Mouse (Mus musculus): Measurements from ENCODE around the gene Arhgef18. TPM values are rescaled to one million over a fixed set of nuclear protein-coding genes. Genes with fewer than 3 reads are reported as not detected.
A peak's percentile ranks its signal among the peaks of the same experiment; 100 is the strongest.

Gene Arhgef18
- polyA plus RNA-seq, 1 experiment from 2014 or later, result 1.8 TPM

GRCm38 (mm10) chr8:3397597-3397996, 4.8 kb downstream of the Arhgef18 start:
- no peak overlapping the region for H3K27ac ChIP-seq (replicated peaks)
- H3K9me3 ChIP-seq (replicated peaks), result no peaks in the 10 kb centered on the region
- H3K36me3 ChIP-seq (replicated peaks), result peaks cover 14% of the 10 kb centered on the region; the same call in 1 of the 2 replicates
- WGBS (ENCODE audit: insufficient replicate concordance), result 75% methylated on average over 3 of the region's 3 CpGs
- no peak overlapping the region for H3K4me2 ChIP-seq
- peaks cover 36% of the 10 kb centered on the region for H3K4me1 ChIP-seq (replicated peaks)
- no peak for ATAC-seq (ENCODE audit: insufficient read depth)
- H3K9ac ChIP-seq, result no peak overlapping the region
- H3K27me3 ChIP-seq, result no peaks in the 10 kb centered on the region
- no peak overlapping the region for H3K4me3 ChIP-seq (replicated peaks)

GRCm38 (mm10) chr8:3400509-3400908, 7.7 kb downstream of the Arhgef18 start:
- peaks cover 17% of the 10 kb centered on the region for H3K4me1 ChIP-seq (replicated peaks)
- H3K9me3 ChIP-seq (replicated peaks), result no peaks in the 10 kb centered on the region
- 57% methylated on average over 2 of the region's 2 CpGs for WGBS (ENCODE audit: insufficient replicate concordance)
- peaks cover 20% of the 10 kb centered on the region; the same call in 1 of the 2 replicates for H3K36me3 ChIP-seq (replicated peaks)
- H3K27me3 ChIP-seq, result no peaks in the 10 kb centered on the region
- no peak overlapping the region for H3K4me2 ChIP-seq
- no peak overlapping the region for H3K27ac ChIP-seq (replicated peaks)
- H3K9ac ChIP-seq, result no peak overlapping the region
- no peak for ATAC-seq (ENCODE audit: insufficient read depth)
- H3K4me3 ChIP-seq (replicated peaks), result no peak overlapping the region

DNA sequence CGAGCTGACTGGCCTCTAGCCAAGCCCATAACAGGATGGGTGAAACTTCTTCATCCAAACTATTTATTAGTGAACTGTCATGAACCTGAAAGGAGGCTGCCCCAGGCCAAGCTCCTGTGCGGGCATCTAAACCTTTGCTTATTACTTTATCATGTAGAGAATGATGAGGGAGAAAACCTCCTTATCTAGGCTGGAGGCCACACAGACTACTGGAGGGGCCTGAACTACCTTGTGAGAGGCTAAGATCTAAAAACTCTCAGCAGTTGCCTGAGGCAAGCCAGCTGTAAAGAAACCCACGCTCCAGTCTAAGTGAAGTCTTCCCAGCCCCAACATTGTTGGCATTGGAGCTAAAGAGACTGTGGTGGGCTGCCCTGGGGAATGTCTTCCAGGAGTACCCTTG, 14.6 kb downstream of the Arhgef18 start:
- Histone ChIP-seq H3K36me3 (replicated peaks) (0 out of 2 replicates have a peak, but pooled peaks cover 6% of the 10 kb centered on the region), H3K4me3 (replicated peaks) (no peak overlapping the region), H3K27me3 (no peaks in the 10 kb centered on the region), H3K9ac (no peak overlapping the region), H3K27ac (replicated peaks) (no peak overlapping the region), H3K4me2 (no peak overlapping the region), H3K9me3 (replicated peaks) (no peaks in the 10 kb centered on the region), H3K4me1 (replicated peaks) (peaks cover 47% of the 10 kb centered on the region)
- 0 out of 2 replicates have a peak, but pooled peaks have one; percentile 39 for ATAC-seq (ENCODE audit: insufficient read depth)
- WGBS (ENCODE audit: insufficient replicate concordance), result 41% methylated on average over 3 of the region's 3 CpGs

- H3K4me2 ChIP-seq, result no peak overlapping the region
- no peak overlapping the region for H3K4me3 ChIP-seq (replicated peaks)
- no peaks in the 10 kb centered on the region for H3K27me3 ChIP-seq
- peak; percentile 24 for ATAC-seq (ENCODE audit: insufficient read depth)
- H3K4me1 ChIP-seq (replicated peaks), result peaks cover 83% of the 10 kb centered on the region
- peak overlapping the region; percentile 67 for H3K27ac ChIP-seq (replicated peaks)
- H3K36me3 ChIP-seq (replicated peaks), result no peaks in the 10 kb centered on the region
- H3K9ac ChIP-seq, result no peak overlapping the region
- WGBS (ENCODE audit: insufficient replicate concordance), result 30% methylated on average over 2 of the region's 2 CpGs
- H3K9me3 ChIP-seq (replicated peaks), result no peaks in the 10 kb centered on the region
These were observed 18.3 kb downstream of the Arhgef18 start for GRCm38 (mm10) chr8:3411085-3411484.

- Histone ChIP-seq H3K36me3 (replicated peaks) (no peaks in the 10 kb centered on the region), H3K9me3 (replicated peaks) (no peaks in the 10 kb centered on the region), H3K9ac (no peak overlapping the region), H3K4me3 (replicated peaks) (no peak overlapping the region), H3K27ac (replicated peaks) (peak overlapping the region; percentile 67), H3K27me3 (no peaks in the 10 kb centered on the region), H3K4me2 (peak overlapping the region; percentile 42), H3K4me1 (replicated peaks) (peaks cover 84% of the 10 kb centered on the region)
- peak; percentile 80 for ATAC-seq (ENCODE audit: insufficient read depth)
- WGBS (ENCODE audit: insufficient replicate concordance), result 19% methylated on average over 7 of the region's 7 CpGs
These were observed 19.1 kb downstream of the Arhgef18 start for GRCm38 (mm10) chr8:3411901-3412301.

GRCm38 (mm10) chr8:3412816-3413215, 20.0 kb downstream of the Arhgef18 start:
- Histone ChIP-seq H3K9ac (no peak overlapping the region), H3K9me3 (replicated peaks) (no peaks in the 10 kb centered on the region), H3K27ac (replicated peaks) (no peak overlapping the region), H3K36me3 (replicated peaks) (no peaks in the 10 kb centered on the region), H3K4me1 (replicated peaks) (peaks cover 74% of the 10 kb centered on the region), H3K4me2 (no peak overlapping the region), H3K27me3 (no peaks in the 10 kb centered on the region), H3K4me3 (replicated peaks) (no peak overlapping the region)
- no peak for ATAC-seq (ENCODE audit: insufficient read depth)
- WGBS (ENCODE audit: insufficient replicate concordance), result 74% methylated on average over 1 of the region's 1 CpGs

DNA sequence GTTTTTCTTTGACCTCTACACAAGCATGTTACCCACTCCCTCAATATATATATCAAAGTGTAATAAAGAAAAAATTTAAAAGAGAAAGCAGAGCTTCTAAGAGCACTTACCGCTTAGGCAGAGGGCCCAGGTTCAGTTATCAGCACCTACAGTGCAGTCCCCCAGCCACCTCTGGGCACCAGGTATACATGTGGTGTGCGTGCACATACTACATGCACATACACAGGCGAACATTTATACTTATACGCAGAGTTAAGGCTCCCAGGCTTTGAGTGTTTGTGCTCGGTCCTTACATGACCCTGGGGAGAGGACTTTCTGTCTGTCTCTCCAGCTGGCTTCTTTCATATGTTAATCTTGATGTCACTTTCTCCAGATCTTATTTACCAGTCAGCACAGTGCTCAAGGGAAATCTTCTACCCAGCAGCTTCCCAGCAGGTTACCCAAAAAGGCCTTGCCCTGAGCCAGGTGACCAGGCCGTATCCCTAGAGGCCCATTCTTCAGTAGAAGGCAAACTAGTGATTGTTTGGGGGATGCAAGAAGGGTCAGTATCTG, 21.9 kb downstream of the Arhgef18 start:
- H3K27me3 ChIP-seq, result no peaks in the 10 kb centered on the region
- no peaks in the 10 kb centered on the region for H3K9me3 ChIP-seq (replicated peaks)
- H3K4me1 ChIP-seq (replicated peaks), result peaks cover 63% of the 10 kb centered on the region
- no peak for ATAC-seq (ENCODE audit: insufficient read depth)
- no peaks in the 10 kb centered on the region for H3K36me3 ChIP-seq (replicated peaks)
- H3K27ac ChIP-seq (replicated peaks), result no peak overlapping the region
- WGBS (ENCODE audit: insufficient replicate concordance), result 67% methylated on average over 6 of the region's 6 CpGs
- no peak overlapping the region for H3K4me2 ChIP-seq
- H3K9ac ChIP-seq, result no peak overlapping the region
- no peak overlapping the region for H3K4me3 ChIP-seq (replicated peaks)

GRCm38 (mm10) chr8:3415259-3415658, 22.5 kb downstream of the Arhgef18 start:
- H3K4me1 ChIP-seq (replicated peaks), result peaks cover 61% of the 10 kb centered on the region
- no peak overlapping the region for H3K4me2 ChIP-seq
- 50% methylated on average over 4 of the region's 4 CpGs for WGBS (ENCODE audit: insufficient replicate concordance)
- no peak overlapping the region for H3K9ac ChIP-seq
- no peaks in the 10 kb centered on the region for H3K36me3 ChIP-seq (replicated peaks)
- no peak for ATAC-seq (ENCODE audit: insufficient read depth)
- H3K4me3 ChIP-seq (replicated peaks), result no peak overlapping the region
- H3K27me3 ChIP-seq, result no peaks in the 10 kb centered on the region
- H3K27ac ChIP-seq (replicated peaks), result no peak overlapping the region
- no peaks in the 10 kb centered on the region for H3K9me3 ChIP-seq (replicated peaks)

DNA sequence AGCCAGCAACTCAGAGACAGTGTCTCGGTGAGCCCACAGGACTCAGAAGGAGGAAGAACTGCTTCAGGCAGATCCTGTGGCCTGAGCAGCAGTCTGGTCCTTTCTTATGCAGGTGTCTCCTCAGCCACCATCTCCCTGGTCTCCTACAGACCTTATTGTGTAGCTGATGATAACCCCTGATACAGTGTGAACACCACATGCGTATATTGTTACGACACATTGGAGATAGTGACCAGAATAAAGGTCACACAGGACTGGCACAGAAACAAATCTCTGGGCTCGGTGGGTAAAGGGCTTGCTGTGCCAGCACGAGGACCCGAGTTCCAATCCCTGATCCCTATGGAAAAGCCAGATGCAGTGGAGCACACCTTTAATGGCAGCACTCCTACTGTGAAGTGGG, 22.9 kb downstream of the Arhgef18 start:
- no peak for ATAC-seq (ENCODE audit: insufficient read depth)
- H3K4me2 ChIP-seq, result no peak overlapping the region
- no peaks in the 10 kb centered on the region for H3K36me3 ChIP-seq (replicated peaks)
- no peaks in the 10 kb centered on the region for H3K27me3 ChIP-seq
- H3K9ac ChIP-seq, result no peak overlapping the region
- peaks cover 58% of the 10 kb centered on the region for H3K4me1 ChIP-seq (replicated peaks)
- H3K27ac ChIP-seq (replicated peaks), result 0 out of 2 replicates have a peak overlapping the region, but pooled peaks have one; percentile 9
- H3K4me3 ChIP-seq (replicated peaks), result no peak overlapping the region
- no peaks in the 10 kb centered on the region for H3K9me3 ChIP-seq (replicated peaks)
- 72% methylated on average over 6 of the region's 6 CpGs for WGBS (ENCODE audit: insufficient replicate concordance)

DNA sequence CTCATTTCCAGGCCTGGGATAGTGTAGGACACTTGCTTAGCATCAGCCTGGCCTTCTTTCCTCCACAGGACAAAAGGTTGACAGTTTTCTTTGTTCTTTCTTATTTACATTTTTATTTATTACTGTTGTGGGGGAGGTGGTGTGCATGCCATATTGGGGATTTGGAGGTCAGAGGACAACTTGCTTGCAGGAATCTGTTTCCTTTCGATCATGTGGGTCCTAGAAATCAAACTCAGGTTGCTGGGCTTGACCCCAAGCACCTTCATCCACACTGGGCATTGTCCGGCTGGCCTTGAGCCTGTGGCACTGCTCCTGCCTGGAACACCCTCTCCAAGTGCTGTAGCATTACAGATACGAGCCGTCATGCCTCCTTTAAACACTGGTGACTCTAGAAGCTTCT, 24.0 kb downstream of the Arhgef18 start:
- ATAC-seq (ENCODE audit: insufficient read depth), result no peak
- H3K4me1 ChIP-seq (replicated peaks), result peaks cover 47% of the 10 kb centered on the region
- H3K27ac ChIP-seq (replicated peaks), result no peak overlapping the region
- H3K27me3 ChIP-seq, result no peaks in the 10 kb centered on the region
- 0 out of 2 replicates have a peak overlapping the region, but pooled peaks have one; percentile 13 for H3K4me2 ChIP-seq
- H3K9me3 ChIP-seq (replicated peaks), result no peaks in the 10 kb centered on the region
- H3K4me3 ChIP-seq (replicated peaks), result no peak overlapping the region
- 59% methylated on average over 4 of the region's 4 CpGs for WGBS (ENCODE audit: insufficient replicate concordance)
- no peaks in the 10 kb centered on the region for H3K36me3 ChIP-seq (replicated peaks)
- H3K9ac ChIP-seq, result no peak overlapping the region

DNA sequence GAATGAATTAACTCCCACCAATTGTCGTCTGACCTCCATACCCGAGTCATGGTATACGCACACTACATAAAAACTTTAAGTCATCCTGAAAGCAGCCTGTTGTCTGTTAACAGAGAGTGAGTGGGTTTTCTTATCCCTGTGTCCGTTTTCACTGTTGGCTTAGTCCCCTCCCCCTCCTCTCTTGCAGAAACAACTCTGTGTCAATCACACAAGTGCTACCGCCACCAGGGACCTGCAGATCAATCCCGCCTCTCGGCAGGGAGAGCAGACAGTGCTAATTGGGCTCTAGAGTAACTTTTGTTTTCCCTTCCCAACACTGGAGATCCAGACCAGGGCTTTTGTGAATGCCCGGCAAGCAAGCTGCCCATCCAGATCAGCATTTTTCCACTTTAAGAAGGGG, 24.6 kb downstream of the Arhgef18 start:
- no peak overlapping the region for H3K9ac ChIP-seq
- H3K36me3 ChIP-seq (replicated peaks), result no peaks in the 10 kb centered on the region
- WGBS (ENCODE audit: insufficient replicate concordance), result 29% methylated on average over 8 of the region's 8 CpGs
- peak overlapping the region; percentile 13; the same call in 1 of the 2 replicates for H3K4me2 ChIP-seq
- peaks cover 41% of the 10 kb centered on the region for H3K4me1 ChIP-seq (replicated peaks)
- H3K27me3 ChIP-seq, result no peaks in the 10 kb centered on the region
- H3K27ac ChIP-seq (replicated peaks), result peak overlapping the region; percentile 29; the same call in 1 of the 2 replicates
- H3K9me3 ChIP-seq (replicated peaks), result no peaks in the 10 kb centered on the region
- H3K4me3 ChIP-seq (replicated peaks), result no peak overlapping the region
- no peak for ATAC-seq (ENCODE audit: insufficient read depth)

GRCm38 (mm10) chr8:3418101-3418500, 25.3 kb downstream of the Arhgef18 start:
- H3K9me3 ChIP-seq (replicated peaks), result no peaks in the 10 kb centered on the region
- ATAC-seq (ENCODE audit: insufficient read depth), result no peak
- WGBS (ENCODE audit: insufficient replicate concordance), result 64% methylated on average over 1 of the region's 1 CpGs
- no peak overlapping the region for H3K4me2 ChIP-seq
- H3K4me3 ChIP-seq (replicated peaks), result no peak overlapping the region
- H3K27me3 ChIP-seq, result no peaks in the 10 kb centered on the region
- no peak overlapping the region for H3K27ac ChIP-seq (replicated peaks)
- H3K9ac ChIP-seq, result no peak overlapping the region
- H3K4me1 ChIP-seq (replicated peaks), result peaks cover 34% of the 10 kb centered on the region
- no peaks in the 10 kb centered on the region for H3K36me3 ChIP-seq (replicated peaks)

Data from liver, embryonic 15.5 days (tissue).